Mouse (Mus musculus): ENCODE data around the gene Efhc1.

Gene Efhc1

GRCm38 (mm10) chr1:21026534-21026933, 75.1 kb downstream of the Efhc1 start:
- Histone ChIP-seq H3K27me3 (ENCODE audit: insufficient read depth, low read length) (no peaks in the 10 kb centered on the region), H3K36me3 (ENCODE audit: insufficient read depth, low read length) (peaks cover 6% of the 10 kb centered on the region), H3K4me3 (replicated peaks; ENCODE audit: low read length) (no peak overlapping the region), H3K4me1 (replicated peaks; ENCODE audit: low read depth, low read length) (peaks cover 12% of the 10 kb centered on the region; the same call in 1 of the 2 replicates), H3K9me3 (ENCODE audit: low read length) (peaks cover 6% of the 10 kb centered on the region; the same call in 1 of the 2 replicates)
- TF ChIP-seq NANOG (IDR thresholded peaks at IDR 0.05; ENCODE audit: borderline replicate concordance, low read length) = no peak
- TF ChIP-seq CTCF (conservative IDR thresholded peaks at IDR 0.05; ENCODE audit: low read length) = no peak
- no peak for TF ChIP-seq POU5F1 (IDR thresholded peaks at IDR 0.05; ENCODE audit: borderline replicate concordance, low read length)

- no peaks in the 10 kb centered on the region for H3K27me3 ChIP-seq (ENCODE audit: insufficient read depth, low read length)
- no peaks in the 10 kb centered on the region for H3K36me3 ChIP-seq (ENCODE audit: insufficient read depth, low read length)
- TF ChIP-seq POU5F1 (IDR thresholded peaks at IDR 0.05; ENCODE audit: borderline replicate concordance, low read length) (no peak), CTCF (conservative IDR thresholded peaks at IDR 0.05; ENCODE audit: low read length) (no peak), NANOG (IDR thresholded peaks at IDR 0.05; ENCODE audit: borderline replicate concordance, low read length) (no peak)
- H3K4me3 ChIP-seq (replicated peaks; ENCODE audit: low read length) = no peak overlapping the region
- peaks cover 12% of the 10 kb centered on the region; the same call in 1 of the 2 replicates for H3K4me1 ChIP-seq (replicated peaks; ENCODE audit: low read depth, low read length)
- H3K9me3 ChIP-seq (ENCODE audit: low read length) = no peaks in the 10 kb centered on the region
These were observed 77.6 kb downstream of the Efhc1 start for GRCm38 (mm10) chr1:21029000-21029399.

- Histone ChIP-seq H3K4me3 (replicated peaks; ENCODE audit: low read length) (no peak overlapping the region), H3K4me1 (replicated peaks; ENCODE audit: low read depth, low read length) (peaks cover 8% of the 10 kb centered on the region; the same call in 1 of the 2 replicates), H3K9me3 (ENCODE audit: low read length) (no peaks in the 10 kb centered on the region), H3K27me3 (ENCODE audit: insufficient read depth, low read length) (no peaks in the 10 kb centered on the region), H3K36me3 (ENCODE audit: insufficient read depth, low read length) (no peaks in the 10 kb centered on the region)
- TF ChIP-seq NANOG (IDR thresholded peaks at IDR 0.05; ENCODE audit: borderline replicate concordance, low read length) (no peak), POU5F1 (IDR thresholded peaks at IDR 0.05; ENCODE audit: borderline replicate concordance, low read length) (no peak), CTCF (conservative IDR thresholded peaks at IDR 0.05; ENCODE audit: low read length) (no peak)
These were observed 80.2 kb downstream of the Efhc1 start for GRCm38 (mm10) chr1:21031650-21032049.

DNA sequence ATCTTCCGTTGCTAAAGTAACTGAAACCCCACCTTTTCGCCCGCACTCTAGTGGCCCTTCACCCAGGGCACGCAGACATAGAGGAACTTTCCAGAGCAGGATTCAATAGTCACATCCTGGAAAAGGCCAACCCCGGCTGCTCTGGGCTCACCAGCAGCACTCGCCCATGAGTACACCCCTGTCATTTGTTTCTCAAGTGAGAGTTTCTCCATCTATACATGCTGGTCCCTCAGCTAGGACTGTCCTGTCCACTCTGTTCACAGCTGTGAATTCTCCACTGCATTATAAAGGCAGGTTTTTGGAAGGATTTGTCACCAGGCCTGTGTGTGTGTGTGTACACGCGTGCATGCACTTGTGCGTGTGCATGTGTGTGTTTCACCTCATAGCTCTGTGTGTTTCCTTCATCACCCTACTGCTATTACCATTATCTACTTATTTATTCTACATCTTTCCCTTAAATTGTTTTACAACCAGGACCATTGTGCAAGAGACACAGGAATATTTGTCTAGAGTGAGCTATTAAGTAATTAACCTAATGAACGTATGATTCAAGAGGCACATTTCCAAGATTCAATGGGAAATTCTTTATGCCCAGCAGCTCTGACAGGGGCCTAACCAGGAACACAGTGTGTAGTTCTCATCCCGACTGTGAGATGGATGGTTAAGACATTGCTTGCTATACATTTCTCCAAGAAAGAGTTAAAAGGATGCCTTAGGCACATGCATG, 81.8 kb downstream of the Efhc1 start:
- TF ChIP-seq CTCF (conservative IDR thresholded peaks at IDR 0.05; ENCODE audit: low read length) (no peak), NANOG (IDR thresholded peaks at IDR 0.05; ENCODE audit: borderline replicate concordance, low read length) (no peak), POU5F1 (IDR thresholded peaks at IDR 0.05; ENCODE audit: borderline replicate concordance, low read length) (no peak)
- Histone ChIP-seq H3K36me3 (ENCODE audit: insufficient read depth, low read length) (no peaks in the 10 kb centered on the region), H3K9me3 (ENCODE audit: low read length) (no peaks in the 10 kb centered on the region), H3K27me3 (ENCODE audit: insufficient read depth, low read length) (no peaks in the 10 kb centered on the region), H3K4me1 (replicated peaks; ENCODE audit: low read depth, low read length) (no peaks in the 10 kb centered on the region), H3K4me3 (replicated peaks; ENCODE audit: low read length) (no peak overlapping the region)

DNA sequence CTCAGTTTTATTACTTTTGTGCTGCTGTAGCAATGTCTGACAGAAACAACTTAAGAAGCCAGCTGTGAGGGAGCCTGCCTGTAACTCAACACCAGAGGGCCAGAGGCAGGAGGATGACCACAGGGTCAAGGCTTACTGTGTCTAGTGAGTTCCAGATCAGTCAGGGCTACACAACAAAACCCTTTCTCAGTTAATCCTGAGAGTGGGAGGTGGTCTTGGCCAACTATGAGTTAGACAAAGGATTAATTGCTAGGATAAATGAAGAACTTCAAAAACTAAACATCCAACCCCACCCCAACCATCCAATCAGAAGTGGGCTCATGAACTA, 82.3 kb downstream of the Efhc1 start:
- Histone ChIP-seq H3K9me3 (ENCODE audit: low read length) (no peaks in the 10 kb centered on the region), H3K27me3 (ENCODE audit: insufficient read depth, low read length) (no peaks in the 10 kb centered on the region), H3K4me3 (replicated peaks; ENCODE audit: low read length) (no peak overlapping the region), H3K36me3 (ENCODE audit: insufficient read depth, low read length) (no peaks in the 10 kb centered on the region), H3K4me1 (replicated peaks; ENCODE audit: low read depth, low read length) (no peaks in the 10 kb centered on the region)
- TF ChIP-seq POU5F1 (IDR thresholded peaks at IDR 0.05; ENCODE audit: borderline replicate concordance, low read length) = no peak
- TF ChIP-seq NANOG (IDR thresholded peaks at IDR 0.05; ENCODE audit: borderline replicate concordance, low read length) = no peak
- TF ChIP-seq CTCF (conservative IDR thresholded peaks at IDR 0.05; ENCODE audit: low read length) = no peak

- H3K4me3 ChIP-seq (replicated peaks; ENCODE audit: low read length) = no peak overlapping the region
- H3K9me3 ChIP-seq (ENCODE audit: low read length) = no peaks in the 10 kb centered on the region
- H3K4me1 ChIP-seq (replicated peaks; ENCODE audit: low read depth, low read length) = no peaks in the 10 kb centered on the region
- TF ChIP-seq NANOG (IDR thresholded peaks at IDR 0.05; ENCODE audit: borderline replicate concordance, low read length) = no peak
- no peak for TF ChIP-seq POU5F1 (IDR thresholded peaks at IDR 0.05; ENCODE audit: borderline replicate concordance, low read length)
- no peak for TF ChIP-seq CTCF (conservative IDR thresholded peaks at IDR 0.05; ENCODE audit: low read length)
- H3K36me3 ChIP-seq (ENCODE audit: insufficient read depth, low read length) = no peaks in the 10 kb centered on the region
- no peaks in the 10 kb centered on the region for H3K27me3 ChIP-seq (ENCODE audit: insufficient read depth, low read length)
These were observed 84.5 kb downstream of the Efhc1 start for GRCm38 (mm10) chr1:21035878-21036277.

DNA sequence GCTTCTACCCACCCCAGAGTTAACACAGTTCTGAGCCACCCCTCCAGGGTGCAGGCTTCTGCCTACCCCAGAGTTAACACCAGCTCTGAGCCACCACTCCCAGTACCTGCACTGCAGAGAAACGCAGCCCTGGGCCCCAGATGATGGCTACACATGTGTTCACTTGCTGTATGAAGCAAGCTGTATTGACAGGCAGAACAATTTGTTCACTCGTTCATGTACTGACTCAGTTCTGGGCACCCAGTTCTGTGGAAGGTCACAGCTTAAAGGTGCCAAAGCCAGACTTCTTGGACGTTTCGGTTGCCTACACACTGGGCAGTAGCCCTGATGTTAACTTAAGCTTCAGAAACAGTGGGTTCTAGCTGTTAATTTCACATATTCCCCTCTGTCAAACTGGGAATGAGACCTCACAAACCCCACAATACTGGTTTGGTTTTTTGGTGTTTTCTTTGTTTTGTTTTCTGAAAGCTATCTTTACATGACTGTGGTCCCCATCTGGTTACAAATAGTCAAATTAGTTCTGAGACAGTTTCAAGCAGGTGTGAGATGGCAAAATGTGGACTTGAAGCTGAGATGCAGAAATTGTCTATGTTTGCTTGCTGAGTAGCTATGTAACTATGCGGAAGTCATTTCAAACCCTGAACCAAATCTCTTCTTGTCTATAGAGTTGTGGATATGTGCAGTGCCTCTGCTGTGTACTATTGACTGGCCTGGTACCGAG, 86.6 kb downstream of the Efhc1 start:
- Histone ChIP-seq H3K4me1 (replicated peaks; ENCODE audit: low read depth, low read length) (no peaks in the 10 kb centered on the region; the same call in 1 of the 2 replicates), H3K4me3 (replicated peaks; ENCODE audit: low read length) (no peak overlapping the region), H3K9me3 (ENCODE audit: low read length) (no peaks in the 10 kb centered on the region), H3K27me3 (ENCODE audit: insufficient read depth, low read length) (no peaks in the 10 kb centered on the region), H3K36me3 (ENCODE audit: insufficient read depth, low read length) (no peaks in the 10 kb centered on the region)
- TF ChIP-seq CTCF (conservative IDR thresholded peaks at IDR 0.05; ENCODE audit: low read length) = no peak
- no peak for TF ChIP-seq NANOG (IDR thresholded peaks at IDR 0.05; ENCODE audit: borderline replicate concordance, low read length)
- TF ChIP-seq POU5F1 (IDR thresholded peaks at IDR 0.05; ENCODE audit: borderline replicate concordance, low read length) = no peak

DNA sequence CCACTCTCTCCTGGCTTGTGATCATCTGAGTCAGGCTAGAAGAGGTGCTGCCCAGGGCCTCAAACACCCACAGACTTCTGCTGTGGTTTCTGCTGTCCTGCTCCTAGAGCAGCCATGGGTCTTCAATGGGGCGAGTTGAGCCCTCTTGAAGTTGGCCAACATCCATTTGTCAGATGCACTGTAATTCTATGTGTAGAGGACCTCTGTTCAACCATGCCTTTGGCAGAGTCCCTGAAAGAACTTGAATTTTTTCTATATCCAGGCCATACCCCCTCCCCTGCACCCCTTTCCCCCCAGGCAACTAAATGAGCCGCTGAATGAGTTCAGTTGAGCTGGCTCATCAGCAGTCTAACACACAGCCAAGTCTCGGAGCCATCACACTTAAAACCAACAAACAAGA, 88.1 kb downstream of the Efhc1 start:
- TF ChIP-seq POU5F1 (IDR thresholded peaks at IDR 0.05; ENCODE audit: borderline replicate concordance, low read length) (no peak), CTCF (conservative IDR thresholded peaks at IDR 0.05; ENCODE audit: low read length) (no peak), NANOG (IDR thresholded peaks at IDR 0.05; ENCODE audit: borderline replicate concordance, low read length) (no peak)
- Histone ChIP-seq H3K9me3 (ENCODE audit: low read length) (no peaks in the 10 kb centered on the region), H3K4me1 (replicated peaks; ENCODE audit: low read depth, low read length) (peaks cover 5% of the 10 kb centered on the region), H3K27me3 (ENCODE audit: insufficient read depth, low read length) (no peaks in the 10 kb centered on the region), H3K4me3 (replicated peaks; ENCODE audit: low read length) (no peak overlapping the region), H3K36me3 (ENCODE audit: insufficient read depth, low read length) (no peaks in the 10 kb centered on the region)
